Mouse (Mus musculus) mouse trophoblast stem cell (cell line): Measurements from ENCODE around the gene Hes3.

Source experiments
- in situ Hi-C, 2 experiments: fragments of 300-500 bp; cut with MseI, MboI; formaldehyde crosslinking; loops; 2 replicates in 1 of 2; 3 replicates in 1 of 2; pipeline ENCODE4 v1.15.1; 2025

Hes3 gene

GRCm38 (mm10) chr4:152307542-152307941 lies 16.1 kb upstream of the Hes3 start:
- in situ Hi-C loops: no loop called here

- in situ Hi-C loops: no loop called here
Observed at GRCm38 (mm10) chr4:152305991-152306390, 14.5 kb upstream of the Hes3 start.

- in situ Hi-C loops: no loop called here
Observed at GRCm38 (mm10) chr4:152304685-152305084, 13.2 kb upstream of the Hes3 start.

GRCm38 (mm10) chr4:152303172-152303571 lies 11.7 kb upstream of the Hes3 start:
- in situ Hi-C loops: no loop called here

GRCm38 (mm10) chr4:152302012-152302411 lies 10.6 kb upstream of the Hes3 start:
- in situ Hi-C loops: no loop called here

- in situ Hi-C loops: no loop called here
Observed at GRCm38 (mm10) chr4:152300375-152300774, 8.9 kb upstream of the Hes3 start.

GRCm38 (mm10) chr4:152298836-152299235 lies 7.4 kb upstream of the Hes3 start:
- in situ Hi-C loops: no loop called here

GRCm38 (mm10) chr4:152296874-152297861 lies 5.7 kb upstream of the Hes3 start, which contains the start of gene Icmt:
Icmt (plus strand) TSS chr4:152297227.
- in situ Hi-C loops: no loop called here

- in situ Hi-C loops: no loop called here
Observed at GRCm38 (mm10) chr4:152296371-152296770, 4.9 kb upstream of the Hes3 start.

- in situ Hi-C loops: no loop called here
Observed at GRCm38 (mm10) chr4:152295916-152296315, 4.5 kb upstream of the Hes3 start.

- in situ Hi-C loops: loop anchor here in 1 of 2 experiments (5.0 kb wide), 1 partner anchor 122 kb away; no protein-coding TSS in a partner anchor
Observed at GRCm38 (mm10) chr4:152294188-152294929, 2.9 kb upstream of the Hes3 start.

GRCm38 (mm10) chr4:152292102-152292765 lies 772 bp upstream of the Hes3 start:
- in situ Hi-C loops: loop anchor here in 1 of 2 experiments (5.0 kb wide), 1 partner anchor 120 kb away; no protein-coding TSS in a partner anchor

GRCm38 (mm10) chr4:152290991-152291390 lies 471 bp downstream of the Hes3 start:
- in situ Hi-C loops: loop anchor here in 1 of 2 experiments (5.0 kb wide), 1 partner anchor 119 kb away; no protein-coding TSS in a partner anchor

GRCm38 (mm10) chr4:152290385-152290784 lies 1.1 kb downstream of the Hes3 start:
- in situ Hi-C loops: loop anchor here in 1 of 2 experiments (5.0 kb wide), 1 partner anchor 118 kb away; no protein-coding TSS in a partner anchor

- in situ Hi-C loops: loop anchor here (5.0 to 10.0 kb wide), 3 partner anchors 74 to 114 kb away; partner anchors contain the start of gene Acot7 (in 1 of the 2)
Observed at GRCm38 (mm10) chr4:152288398-152288945, 3.0 kb downstream of the Hes3 start.

GRCm38 (mm10) chr4:152287317-152288120 lies 3.9 kb downstream of the Hes3 start:
- in situ Hi-C loops: loop anchor here (5.0 to 10.0 kb wide), 3 partner anchors 73 to 113 kb away; partner anchors contain the start of gene Acot7 (in 1 of the 2)

- in situ Hi-C loops: loop anchor here (5.0 to 10.0 kb wide), 3 partner anchors 72 to 112 kb away; partner anchors contain the start of gene Acot7 (in 1 of the 2)
Observed at GRCm38 (mm10) chr4:152286887-152287286, 4.6 kb downstream of the Hes3 start.

- in situ Hi-C loops: loop anchor here (5.0 to 10.0 kb wide), 3 partner anchors 71 to 111 kb away; partner anchors contain the start of gene Acot7 (in 1 of the 2)
Observed at GRCm38 (mm10) chr4:152286183-152286582, 5.3 kb downstream of the Hes3 start.

GRCm38 (mm10) chr4:152285505-152285904 lies 6.0 kb downstream of the Hes3 start:
- in situ Hi-C loops: loop anchor here (5.0 to 10.0 kb wide), 3 partner anchors 71 to 111 kb away; partner anchors contain the start of gene Acot7 (in 1 of the 2)
